Mouse (Mus musculus): Measurements from ENCODE around the gene Ate1.

DNA sequence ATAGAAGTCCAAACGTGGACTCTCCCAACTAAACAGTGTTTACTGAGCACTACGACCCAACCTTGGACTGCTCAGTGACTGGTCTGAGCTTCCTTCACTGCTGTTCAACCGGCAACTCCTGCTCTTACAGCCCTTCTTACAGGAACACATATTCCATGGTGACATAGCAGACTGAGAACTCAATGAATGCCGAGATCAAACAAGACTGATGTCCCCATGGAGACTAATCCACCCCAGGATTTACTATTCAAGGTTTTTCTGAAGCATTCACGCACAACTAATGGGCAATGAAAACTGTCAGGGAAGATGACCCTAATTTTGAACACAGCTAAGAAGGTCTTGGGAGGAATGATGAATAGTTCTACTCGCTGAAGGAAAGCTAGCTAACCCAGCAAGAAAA, 47.5 kb downstream of the Ate1 start:
- TF ChIP-seq GATA1 (IDR thresholded peaks at IDR 0.05; ENCODE audit: borderline replicate concordance, low read length) (no peak), FLI1 (IDR thresholded peaks at IDR 0.05; ENCODE audit: low read length) (no peak)

Data from megakaryocyte, embryonic 14.5 days (primary cell).